Mouse (Mus musculus): ENCODE measurements around the gene Ubtf.

Ubtf gene

GRCm38 (mm10) chr11:102346926-102347325, 27.4 kb upstream of the Ubtf start:
- DNase-seq (ENCODE audit: low read depth), result no peak

- no peak for DNase-seq (ENCODE audit: low read depth)
Observed at GRCm38 (mm10) chr11:102344458-102344857, 24.9 kb upstream of the Ubtf start.

- DNase-seq (ENCODE audit: low read depth), result no peak
Observed at GRCm38 (mm10) chr11:102342742-102343141, 23.2 kb upstream of the Ubtf start.

GRCm38 (mm10) chr11:102341101-102341500, 21.6 kb upstream of the Ubtf start:
- DNase-seq (ENCODE audit: low read depth), result no peak

GRCm38 (mm10) chr11:102339624-102340023, 20.1 kb upstream of the Ubtf start:
- no peak for DNase-seq (ENCODE audit: low read depth)

GRCm38 (mm10) chr11:102339195-102339594, 19.7 kb upstream of the Ubtf start:
- no peak for DNase-seq (ENCODE audit: low read depth)

- DNase-seq (ENCODE audit: low read depth), result no peak
Observed at GRCm38 (mm10) chr11:102338561-102338960, 19.0 kb upstream of the Ubtf start.

GRCm38 (mm10) chr11:102337921-102338320, 18.4 kb upstream of the Ubtf start:
- no peak for DNase-seq (ENCODE audit: low read depth)

GRCm38 (mm10) chr11:102336191-102336590, 16.6 kb upstream of the Ubtf start:
- DNase-seq (ENCODE audit: low read depth), result no peak

GRCm38 (mm10) chr11:102334973-102335700, 15.6 kb upstream of the Ubtf start:
- no peak for DNase-seq (ENCODE audit: low read depth)

- DNase-seq (ENCODE audit: low read depth), result no peak
Observed at GRCm38 (mm10) chr11:102334010-102334409, 14.5 kb upstream of the Ubtf start.

- DNase-seq (ENCODE audit: low read depth), result no peak
Observed at GRCm38 (mm10) chr11:102333061-102333460, 13.5 kb upstream of the Ubtf start.

GRCm38 (mm10) chr11:102331806-102332205, 12.3 kb upstream of the Ubtf start:
- DNase-seq (ENCODE audit: low read depth), result no peak

- no peak for DNase-seq (ENCODE audit: low read depth)
Observed at GRCm38 (mm10) chr11:102330039-102330438, 10.5 kb upstream of the Ubtf start.

GRCm38 (mm10) chr11:102329518-102329917, 10.0 kb upstream of the Ubtf start:
- no peak for DNase-seq (ENCODE audit: low read depth)

GRCm38 (mm10) chr11:102327839-102328238, 8.3 kb upstream of the Ubtf start:
- DNase-seq (ENCODE audit: low read depth), result no peak

- no peak for DNase-seq (ENCODE audit: low read depth)
Observed at GRCm38 (mm10) chr11:102327250-102327649, 7.7 kb upstream of the Ubtf start.

GRCm38 (mm10) chr11:102323516-102323915, 4.0 kb upstream of the Ubtf start:
- DNase-seq (ENCODE audit: low read depth), result no peak

GRCm38 (mm10) chr11:102321931-102322330, 2.4 kb upstream of the Ubtf start:
- DNase-seq (ENCODE audit: low read depth), result no peak

GRCm38 (mm10) chr11:102320686-102321005, 1.1 kb upstream of the Ubtf start:
- no peak for DNase-seq (ENCODE audit: low read depth)

- DNase-seq (ENCODE audit: low read depth), result no peak
Observed at GRCm38 (mm10) chr11:102319941-102320685, 571 bp upstream of the Ubtf start.

GRCm38 (mm10) chr11:102318576-102319409, 749 bp downstream of the Ubtf start:
- no peak for DNase-seq (ENCODE audit: low read depth)
